Mouse (Mus musculus) liver, embryonic 14.5 days (tissue): ENCODE data around the gene Hoxa6. TPM values are rescaled to one million over a fixed set of nuclear protein-coding genes. Genes with fewer than 3 reads are reported as not detected.

Experiments used
- ATAC-seq: fragments of 200-750 bp; cut with Nextera tagmentation; 2 replicates; pipeline ENCODE4 v1.8.0; 2017; ENCODE audit warnings: moderate number of reproducible peaks, mild to moderate bottlenecking, moderate library complexity; ENCODE audit not compliant: insufficient read depth
- DNase-seq, 3 experiments: peaks; one replicate each; pipeline ENCODE4 v3.0.0-alpha.2; 2012 to 2013; ENCODE audit warnings: low read depth in 3 of 3, low spot score in 3 of 3
- H3K27ac ChIP-seq: fragments of 300-500 bp; sonication (generic); 2 replicates; pipeline ENCODE4 v1.5.1; 2014; ENCODE audit warnings: moderate library complexity, mild to moderate bottlenecking, control low read depth, inconsistent platforms
- H3K27me3 ChIP-seq: fragments of 300-500 bp; sonication (generic); 2 replicates; pipeline ENCODE4 v1.6.1; 2014; ENCODE audit warnings: mild to moderate bottlenecking, low read length, moderate library complexity; ENCODE audit not compliant: control insufficient read depth, insufficient read depth
- H3K36me3 ChIP-seq: fragments of 300-500 bp; sonication (generic); replicated peaks from 2 replicates; pipeline ENCODE4 v1.6.1; 2014; ENCODE audit warnings: low read depth; ENCODE audit not compliant: control insufficient read depth, insufficient read depth
- H3K4me1 ChIP-seq, 2 experiments: fragments of 200-500 bp in 1 of 2; fragments of 300-500 bp in 1 of 2; sonication (generic) in 1 of 2; replicated peaks; 2 replicates each; pipeline ENCODE4 v1.6.1; 2012 to 2014; ENCODE audit warnings: antibody characterized with exemption in 1 of 2, inconsistent platforms in 1 of 2, low read length in 1 of 2; ENCODE audit not compliant: control insufficient read depth in 2 of 2, insufficient read depth in 2 of 2
- H3K4me2 ChIP-seq: fragments of 300-500 bp; sonication (generic); 2 replicates; pipeline ENCODE4 v1.6.1; 2014; ENCODE audit warnings: low read depth, mild to moderate bottlenecking, control low read depth, moderate library complexity
- H3K4me3 ChIP-seq, 2 experiments: fragments of 200-500 bp in 1 of 2; fragments of 300-500 bp in 1 of 2; sonication (generic) in 1 of 2; 2 replicates each; pipeline ENCODE4 v1.5.1; 2012 to 2014; ENCODE audit warnings: low read depth in 2 of 2, low read length in 2 of 2, mild to moderate bottlenecking in 2 of 2, control low read depth in 1 of 2, inconsistent platforms in 1 of 2, moderate library complexity in 1 of 2; ENCODE audit not compliant: insufficient read depth in 1 of 2
- H3K9ac ChIP-seq: fragments of 300-500 bp; sonication (generic); replicated peaks from 2 replicates; pipeline ENCODE4 v1.6.1; 2014; ENCODE audit warnings: mild to moderate bottlenecking, control low read depth, moderate library complexity
- H3K9me3 ChIP-seq: fragments of 300-500 bp; sonication (generic); 2 replicates; pipeline ENCODE4 v1.6.1; 2016; ENCODE audit warnings: low read length, mixed read lengths; ENCODE audit not compliant: control insufficient read depth
- CTCF ChIP-seq: IDR thresholded peaks from 2 replicates; pipeline ENCODE4 v1.5.1; 2016; ENCODE audit warnings: antibody characterized with exemption, low read depth, control low read depth
- EP300 ChIP-seq: IDR thresholded peaks from 2 replicates; pipeline ENCODE4 v1.6.1; 2016; ENCODE audit warnings: antibody characterized with exemption, low read depth
- WGBS: fragments of 180-500 bp; shearing (Covaris S2); extraction: QIAGEN DNeasy Blood & Tissue Kit; methylation state at CpG from one replicate; pipeline ENCODE4 v1.1.7; 2014; ENCODE audit not compliant: insufficient replicate concordance; 5-methylcytosine and 5-hydroxymethylcytosine counted together
- polyA plus RNA-seq, 2 experiments: library from polyadenylated mRNA; depleted of rRNA in 1 of 2; stranded (reverse) in 1 of 2; unstranded in 1 of 2; fragments of >200 nt; fragmentation: Nextera tagmentation in 1 of 2; extraction: Ambion mirVana in 1 of 2; gene quantifications; 2 replicates each; pipeline versions ENCODE4 v1.2.1 to v1.2.3; 2012 to 2014

The Hoxa6 gene
- polyA plus RNA-seq, 2 experiments = not detected

DNA sequence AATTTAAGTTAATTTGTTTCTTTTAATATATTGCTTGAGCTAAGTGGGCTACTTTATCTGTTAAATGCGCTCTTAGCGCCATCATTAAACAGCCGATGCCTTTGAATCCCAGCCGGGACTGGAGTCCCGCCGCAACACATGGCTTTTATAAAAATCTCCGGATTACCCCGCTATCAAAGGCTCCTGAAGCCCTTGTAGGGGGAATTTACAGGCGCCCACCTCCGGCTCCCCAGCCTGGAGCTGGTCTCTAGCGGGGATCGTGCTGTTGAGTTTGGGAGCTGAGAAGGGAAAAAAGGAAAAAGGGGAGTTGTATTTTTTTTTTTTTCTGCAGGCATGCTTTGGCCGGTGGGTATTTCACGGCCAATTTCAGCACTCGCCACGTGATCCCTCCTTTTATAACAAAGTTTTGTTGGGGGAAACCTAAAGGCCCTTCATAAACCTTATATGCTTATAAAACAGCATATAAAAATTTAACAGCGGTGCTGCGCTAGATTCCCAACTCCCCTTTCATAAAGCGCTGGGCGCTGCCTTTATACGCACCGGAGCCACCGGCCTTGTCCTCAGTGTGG lies 36.0 kb upstream of the Hoxa6 start:
- Histone ChIP-seq H3K36me3 (no peaks in the 10 kb centered on the region), H3K4me2 (no peak overlapping the region), H3K27ac (no peak overlapping the region), H3K9me3 (no peaks in the 10 kb centered on the region), H3K4me1 (no peaks in the 10 kb centered on the region), H3K9ac (no peak overlapping the region), H3K4me3 (no peak overlapping the region), H3K27me3 (peaks cover 100% of the 10 kb centered on the region)
- TF ChIP-seq EP300 (no peak), CTCF (no peak)
- no peak for ATAC-seq
- 1% methylated on average over 23 of the region's 23 CpGs for WGBS
- DNase-seq = no peak

- no peaks in the 10 kb centered on the region for H3K36me3 ChIP-seq
- ATAC-seq = no peak
- no peak overlapping the region for H3K9ac ChIP-seq
- H3K27me3 ChIP-seq = peaks cover 100% of the 10 kb centered on the region
- H3K4me2 ChIP-seq = no peak overlapping the region
- H3K27ac ChIP-seq = no peak overlapping the region
- WGBS = 1% methylated on average over 12 of the region's 12 CpGs
- no peaks in the 10 kb centered on the region for H3K9me3 ChIP-seq
- TF ChIP-seq EP300 (no peak), CTCF (no peak)
- no peak for DNase-seq
- H3K4me3 ChIP-seq = no peak overlapping the region
- H3K4me1 ChIP-seq = no peaks in the 10 kb centered on the region
Measured at GRCm38 (mm10) chr6:52243681-52244121, 35.2 kb upstream of the Hoxa6 start.

DNA sequence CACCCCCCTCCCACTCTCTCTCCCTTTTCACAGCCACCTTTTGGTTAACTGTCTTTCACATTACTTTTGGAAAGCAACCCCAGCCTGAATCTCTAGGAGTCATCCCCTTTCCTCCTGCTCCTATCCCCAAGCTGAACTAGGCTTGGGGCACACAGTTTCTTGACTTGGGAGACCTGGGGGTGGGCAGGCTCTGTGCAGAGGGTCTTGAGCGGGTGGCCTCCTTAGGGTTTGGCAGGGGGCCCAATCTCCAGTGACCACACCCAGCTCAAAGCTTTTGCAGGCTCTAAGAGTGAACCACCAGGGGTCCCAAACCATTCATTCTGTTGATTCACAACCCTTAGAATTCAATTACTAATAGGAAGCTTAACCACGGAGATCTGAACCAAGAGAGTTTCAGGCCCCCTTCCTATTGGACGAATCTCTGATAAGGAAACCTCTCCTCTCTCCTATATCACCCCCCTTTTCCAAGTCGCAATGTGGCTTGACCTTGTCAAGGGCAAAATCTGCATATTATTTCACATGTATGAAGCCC lies 34.3 kb upstream of the Hoxa6 start:
- DNase-seq (no peak), ATAC-seq (no peak)
- H3K4me3 ChIP-seq = no peak overlapping the region
- H3K36me3 ChIP-seq = no peaks in the 10 kb centered on the region
- H3K27ac ChIP-seq = no peak overlapping the region
- peaks cover 100% of the 10 kb centered on the region for H3K27me3 ChIP-seq
- WGBS = 8% methylated on average over 4 of the region's 4 CpGs
- H3K9me3 ChIP-seq = no peaks in the 10 kb centered on the region
- H3K4me1 ChIP-seq = no peaks in the 10 kb centered on the region
- no peak overlapping the region for H3K9ac ChIP-seq
- H3K4me2 ChIP-seq = no peak overlapping the region
- no peak for TF ChIP-seq CTCF
- no peak for TF ChIP-seq EP300

DNA sequence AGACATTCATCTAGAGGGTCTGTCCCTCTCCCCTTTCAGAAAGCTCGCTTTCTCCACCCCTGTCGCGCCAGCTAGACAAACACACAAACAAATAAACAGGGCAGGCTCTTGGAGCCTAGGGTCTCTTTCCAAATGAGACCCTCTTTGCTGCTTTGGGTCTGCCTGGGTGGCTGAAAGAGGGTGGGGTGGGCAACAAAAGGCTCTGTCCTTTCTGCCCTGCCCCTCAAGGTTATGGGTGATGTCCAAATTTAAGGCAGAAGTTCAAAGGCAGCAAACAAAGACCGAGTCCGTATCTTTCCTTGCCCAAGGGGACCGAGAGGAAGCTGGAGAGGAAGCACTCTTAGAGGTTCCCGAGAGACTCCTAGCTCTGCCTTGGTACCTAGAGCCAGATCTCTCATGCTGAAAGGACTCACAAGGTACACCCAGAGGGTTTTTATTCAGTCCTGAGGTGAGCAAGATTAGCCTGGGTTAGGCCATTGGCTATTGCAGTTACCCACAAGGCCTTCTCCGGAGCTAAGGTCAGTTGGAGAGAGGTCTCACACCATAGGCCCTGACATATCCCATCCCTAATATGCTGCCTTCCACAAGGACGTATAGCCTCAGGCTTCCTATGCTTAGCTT lies 32.6 kb upstream of the Hoxa6 start:
- H3K4me2 ChIP-seq = no peak overlapping the region

GRCm38 (mm10) chr6:52240389-52241000 lies 32.0 kb upstream of the Hoxa6 start, which contains the start of gene Hoxa10:
TSS of gene Hoxa10 (minus strand) at chr6:52240854.
- no peaks in the 10 kb centered on the region for H3K4me1 ChIP-seq
- H3K9ac ChIP-seq = no peak within 1 kb of the TSS
- 2% methylated on average over 35 of the region's 35 CpGs for WGBS
- ATAC-seq (no peak), DNase-seq (peak in 2 of 3 experiments; percentile 12 to 22)
- no peak for TF ChIP-seq EP300
- TF ChIP-seq CTCF = peak; percentile 79
- no peak within 1 kb of the TSS for H3K27ac ChIP-seq
- H3K9me3 ChIP-seq = no peaks in the 10 kb centered on the region
- H3K27me3 ChIP-seq = peaks cover 100% of the 10 kb centered on the region
- no peaks in the 10 kb centered on the region for H3K36me3 ChIP-seq
- no peak within 1 kb of the TSS for H3K4me3 ChIP-seq
- no peak within 1 kb of the TSS for H3K4me2 ChIP-seq

More for the DNA sequence above, 32.6 kb upstream of the Hoxa6 start:
- Histone ChIP-seq H3K9me3 (no peaks in the 10 kb centered on the region), H3K4me1 (no peaks in the 10 kb centered on the region), H3K9ac (no peak overlapping the region), H3K36me3 (no peaks in the 10 kb centered on the region), H3K27ac (no peak overlapping the region), H3K4me3 (no peak overlapping the region), H3K27me3 (peaks cover 100% of the 10 kb centered on the region)
- ATAC-seq (no peak), DNase-seq (no peak)
- WGBS = 2% methylated on average over 9 of the region's 9 CpGs
- TF ChIP-seq EP300 (no peak), CTCF (no peak)
